Mouse (Mus musculus): ENCODE measurements around the gene Slc1a2. TPM values are rescaled to one million over a fixed set of nuclear protein-coding genes. Genes with fewer than 3 reads are reported as not detected.
A peak's percentile ranks its signal among the peaks of the same experiment; 100 is the strongest.

Slc1a2 gene
- polyA plus RNA-seq, 1 experiment from 2014 or later = 0.81 TPM

DNA sequence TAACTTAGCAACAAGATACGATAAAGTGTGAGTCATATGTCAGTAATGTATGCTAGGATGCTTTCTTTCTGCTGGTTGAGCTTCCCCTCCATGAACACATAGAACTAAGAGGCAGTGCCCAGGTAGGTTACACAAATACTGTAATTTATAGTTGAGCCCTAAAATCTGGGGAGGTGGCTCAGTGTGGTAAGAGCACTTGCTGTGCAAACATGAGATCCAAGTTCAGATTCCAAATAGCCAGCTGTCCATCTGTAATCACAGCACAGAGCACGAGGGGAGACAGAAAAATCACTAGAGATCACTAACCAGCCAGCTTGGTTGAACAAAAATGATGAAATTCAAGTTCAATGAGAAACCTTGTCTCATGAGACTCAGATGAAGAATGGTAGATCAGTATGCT is 63.4 kb downstream of the Slc1a2 start:
- ATAC-seq (ENCODE audit: insufficient number of reproducible peaks, insufficient read depth, low FRiP score, low TSS enrichment, low read depth) = no peak
- H3K9me3 ChIP-seq = no peaks in the 10 kb centered on the region
- no peak overlapping the region for H3K27ac ChIP-seq
- no peak overlapping the region for H3K9ac ChIP-seq
- no peaks in the 10 kb centered on the region for H3K4me1 ChIP-seq
- no peaks in the 10 kb centered on the region for H3K36me3 ChIP-seq
- no peak overlapping the region for H3K4me3 ChIP-seq
- no peak overlapping the region for H3K4me2 ChIP-seq
- H3K27me3 ChIP-seq = no peaks in the 10 kb centered on the region
- 77% methylated on average over 2 of the region's 2 CpGs for WGBS

GRCm38 (mm10) chr2:102725054-102725453 is 66.6 kb downstream of the Slc1a2 start:
- Histone ChIP-seq H3K4me3 (no peak overlapping the region), H3K27me3 (no peaks in the 10 kb centered on the region), H3K4me1 (no peaks in the 10 kb centered on the region), H3K9me3 (no peaks in the 10 kb centered on the region), H3K27ac (no peak overlapping the region), H3K9ac (no peak overlapping the region), H3K4me2 (no peak overlapping the region), H3K36me3 (no peaks in the 10 kb centered on the region)
- ATAC-seq (ENCODE audit: insufficient number of reproducible peaks, insufficient read depth, low FRiP score, low TSS enrichment, low read depth) = no peak
- 84% methylated on average over 3 of the region's 3 CpGs for WGBS

DNA sequence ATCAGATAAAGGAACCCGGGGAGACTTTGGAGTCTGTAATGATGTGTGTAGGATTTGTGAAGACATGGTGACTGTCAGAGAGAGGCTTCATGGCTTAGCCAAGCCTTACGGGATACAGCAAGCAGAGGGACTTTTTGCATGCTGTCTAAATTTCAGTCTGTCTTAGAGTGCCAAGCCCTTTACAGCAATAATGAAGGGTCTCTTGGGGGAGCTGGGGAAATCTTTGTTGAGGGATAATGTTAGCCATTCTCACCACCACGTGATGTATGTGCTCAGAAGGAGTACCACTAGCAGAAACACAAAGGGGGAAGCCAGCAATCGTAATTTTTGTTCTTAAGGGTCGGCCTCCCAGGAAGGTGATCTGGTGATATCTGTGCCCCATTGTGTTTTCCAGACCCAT is 71.9 kb downstream of the Slc1a2 start:
- Histone ChIP-seq H3K36me3 (no peaks in the 10 kb centered on the region), H3K9ac (no peak overlapping the region), H3K9me3 (no peaks in the 10 kb centered on the region), H3K4me3 (no peak overlapping the region), H3K27me3 (no peaks in the 10 kb centered on the region), H3K27ac (peak overlapping the region; percentile 74), H3K4me1 (peaks cover 35% of the 10 kb centered on the region), H3K4me2 (peak overlapping the region; percentile 34)
- ATAC-seq (ENCODE audit: insufficient number of reproducible peaks, insufficient read depth, low FRiP score, low TSS enrichment, low read depth) = no peak
- WGBS = 37% methylated on average over 5 of the region's 5 CpGs

- 21% methylated on average over 8 of the region's 8 CpGs for WGBS
- H3K4me1 ChIP-seq = peaks cover 35% of the 10 kb centered on the region
- peak overlapping the region; percentile 74 for H3K27ac ChIP-seq
- H3K4me3 ChIP-seq = no peak overlapping the region
- H3K9me3 ChIP-seq = no peaks in the 10 kb centered on the region
- no peaks in the 10 kb centered on the region for H3K27me3 ChIP-seq
- peak; percentile 52; the same call in 1 of the 2 replicates for ATAC-seq (ENCODE audit: insufficient number of reproducible peaks, insufficient read depth, low FRiP score, low TSS enrichment, low read depth)
- H3K9ac ChIP-seq = no peak overlapping the region
- peak overlapping the region; percentile 34 for H3K4me2 ChIP-seq
- no peaks in the 10 kb centered on the region for H3K36me3 ChIP-seq
Observed at GRCm38 (mm10) chr2:102730788-102731187, 72.3 kb downstream of the Slc1a2 start.

DNA sequence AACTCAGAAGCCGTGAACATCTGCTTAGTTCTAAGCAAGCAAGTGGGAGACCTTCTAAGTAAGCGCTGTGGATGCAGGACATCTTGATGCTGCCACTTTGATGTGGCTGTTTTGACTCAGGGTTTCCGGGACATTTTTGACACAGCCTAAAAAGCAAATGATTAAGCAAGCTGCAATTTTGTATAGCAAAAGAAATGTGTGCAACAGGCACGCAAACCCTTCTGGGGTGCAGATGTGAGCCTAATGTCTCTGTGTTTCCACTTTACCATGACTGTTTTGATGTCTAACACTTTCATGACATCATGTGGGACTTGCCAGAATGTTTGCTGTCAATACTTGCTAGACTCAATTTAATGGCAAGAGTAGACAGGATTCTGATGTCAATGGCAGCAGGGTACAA is 74.7 kb downstream of the Slc1a2 start:
- Histone ChIP-seq H3K4me1 (peaks cover 35% of the 10 kb centered on the region), H3K36me3 (no peaks in the 10 kb centered on the region), H3K4me2 (no peak overlapping the region), H3K4me3 (no peak overlapping the region), H3K27me3 (no peaks in the 10 kb centered on the region), H3K9me3 (no peaks in the 10 kb centered on the region), H3K9ac (no peak overlapping the region), H3K27ac (0 out of 2 replicates have a peak overlapping the region, but pooled peaks have one; percentile 55)
- no peak for ATAC-seq (ENCODE audit: insufficient number of reproducible peaks, insufficient read depth, low FRiP score, low TSS enrichment, low read depth)
- 49% methylated on average over 4 of the region's 4 CpGs for WGBS

DNA sequence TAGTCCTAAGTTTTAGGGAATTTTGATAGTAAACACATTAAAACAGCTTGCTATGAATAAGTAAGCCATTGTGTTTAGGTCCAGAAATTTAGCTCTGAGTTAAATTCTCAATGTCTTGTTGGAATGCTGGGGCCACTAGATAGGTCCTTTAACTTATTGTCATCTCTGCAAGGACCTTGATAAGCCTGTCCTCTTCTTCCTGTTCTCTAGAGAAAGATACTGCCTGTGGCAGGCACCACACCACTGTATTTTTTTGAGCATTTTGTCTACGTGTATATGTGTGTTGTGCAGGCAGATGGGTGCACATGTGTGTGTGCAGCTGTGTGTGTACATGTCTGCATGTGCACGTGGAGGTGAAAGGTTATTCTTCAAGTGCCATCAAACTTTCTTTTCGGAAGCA is 75.6 kb downstream of the Slc1a2 start:
- Histone ChIP-seq H3K4me3 (no peak overlapping the region), H3K4me1 (peaks cover 35% of the 10 kb centered on the region), H3K9ac (no peak overlapping the region), H3K9me3 (no peaks in the 10 kb centered on the region), H3K27me3 (no peaks in the 10 kb centered on the region), H3K4me2 (no peak overlapping the region), H3K27ac (0 out of 2 replicates have a peak overlapping the region, but pooled peaks have one; percentile 55), H3K36me3 (no peaks in the 10 kb centered on the region)
- 82% methylated on average over 3 of the region's 3 CpGs for WGBS
- no peak for ATAC-seq (ENCODE audit: insufficient number of reproducible peaks, insufficient read depth, low FRiP score, low TSS enrichment, low read depth)

DNA sequence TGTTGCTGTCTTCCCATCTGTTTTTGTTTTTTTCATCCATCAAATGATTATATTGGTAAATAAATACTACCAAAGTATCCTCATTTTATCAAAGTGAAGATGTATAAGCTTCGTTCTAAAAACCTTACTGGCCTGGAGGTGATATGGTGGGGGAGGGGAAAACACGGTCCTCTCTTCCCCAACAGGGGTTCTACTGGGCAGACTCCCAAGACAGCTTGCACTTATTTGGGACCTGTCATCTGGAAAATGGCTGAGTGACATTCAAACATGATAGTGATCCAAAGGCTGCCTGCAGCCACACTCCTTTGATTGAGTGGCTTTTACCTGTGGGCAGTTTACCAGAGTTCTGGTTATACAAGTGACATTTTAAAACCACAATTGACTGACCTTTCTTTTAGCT is 76.6 kb downstream of the Slc1a2 start:
- no peak overlapping the region for H3K27ac ChIP-seq
- no peak overlapping the region for H3K4me2 ChIP-seq
- H3K9me3 ChIP-seq = no peaks in the 10 kb centered on the region
- no peak overlapping the region for H3K9ac ChIP-seq
- ATAC-seq (ENCODE audit: insufficient number of reproducible peaks, insufficient read depth, low FRiP score, low TSS enrichment, low read depth) = no peak
- H3K36me3 ChIP-seq = no peaks in the 10 kb centered on the region
- H3K27me3 ChIP-seq = no peaks in the 10 kb centered on the region
- WGBS = 70% methylated on average over 2 of the region's 2 CpGs
- peaks cover 35% of the 10 kb centered on the region for H3K4me1 ChIP-seq
- no peak overlapping the region for H3K4me3 ChIP-seq

- Histone ChIP-seq H3K4me2 (no peak overlapping the region), H3K4me3 (no peak overlapping the region), H3K27me3 (no peaks in the 10 kb centered on the region), H3K9me3 (no peaks in the 10 kb centered on the region), H3K27ac (no peak overlapping the region), H3K4me1 (peaks cover 28% of the 10 kb centered on the region), H3K36me3 (no peaks in the 10 kb centered on the region), H3K9ac (no peak overlapping the region)
- ATAC-seq (ENCODE audit: insufficient number of reproducible peaks, insufficient read depth, low FRiP score, low TSS enrichment, low read depth) = no peak
- WGBS = 92% methylated on average over 9 of the region's 9 CpGs
Observed at GRCm38 (mm10) chr2:102735811-102736210, 77.4 kb downstream of the Slc1a2 start.

GRCm38 (mm10) chr2:102736490-102736889 is 78.0 kb downstream of the Slc1a2 start:
- WGBS = 92% methylated on average over 5 of the region's 5 CpGs
- Histone ChIP-seq H3K4me3 (no peak overlapping the region), H3K27me3 (no peaks in the 10 kb centered on the region), H3K36me3 (no peaks in the 10 kb centered on the region), H3K9me3 (no peaks in the 10 kb centered on the region), H3K4me1 (peaks cover 21% of the 10 kb centered on the region), H3K27ac (no peak overlapping the region), H3K9ac (no peak overlapping the region), H3K4me2 (no peak overlapping the region)
- no peak for ATAC-seq (ENCODE audit: insufficient number of reproducible peaks, insufficient read depth, low FRiP score, low TSS enrichment, low read depth)

DNA sequence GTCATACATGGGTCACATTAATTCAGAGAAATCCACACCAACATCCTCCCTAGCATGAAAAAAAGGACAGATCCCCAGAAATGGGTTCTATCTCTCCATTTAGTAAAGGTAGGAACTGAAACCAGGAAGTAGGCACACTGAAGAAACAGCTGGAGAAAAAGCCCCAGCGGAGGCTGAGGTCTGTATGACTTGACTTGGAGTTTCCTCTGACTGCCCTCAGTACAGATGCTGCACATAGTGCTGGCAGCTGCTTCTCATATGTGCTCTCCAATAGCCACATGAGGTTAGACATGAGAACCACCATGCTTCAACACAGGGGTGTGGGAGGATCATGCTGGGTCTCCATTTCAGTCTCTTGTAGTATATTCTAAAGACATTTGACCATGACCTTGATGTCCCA is 80.4 kb downstream of the Slc1a2 start:
- Histone ChIP-seq H3K4me3 (no peak overlapping the region), H3K4me2 (no peak overlapping the region), H3K9me3 (no peaks in the 10 kb centered on the region), H3K9ac (no peak overlapping the region), H3K36me3 (no peaks in the 10 kb centered on the region), H3K27me3 (no peaks in the 10 kb centered on the region), H3K4me1 (peaks cover under 1% of the 10 kb centered on the region; the same call in 1 of the 2 replicates), H3K27ac (no peak overlapping the region)
- no peak for ATAC-seq (ENCODE audit: insufficient number of reproducible peaks, insufficient read depth, low FRiP score, low TSS enrichment, low read depth)
- 93% methylated on average over 1 of the region's 1 CpGs for WGBS

DNA sequence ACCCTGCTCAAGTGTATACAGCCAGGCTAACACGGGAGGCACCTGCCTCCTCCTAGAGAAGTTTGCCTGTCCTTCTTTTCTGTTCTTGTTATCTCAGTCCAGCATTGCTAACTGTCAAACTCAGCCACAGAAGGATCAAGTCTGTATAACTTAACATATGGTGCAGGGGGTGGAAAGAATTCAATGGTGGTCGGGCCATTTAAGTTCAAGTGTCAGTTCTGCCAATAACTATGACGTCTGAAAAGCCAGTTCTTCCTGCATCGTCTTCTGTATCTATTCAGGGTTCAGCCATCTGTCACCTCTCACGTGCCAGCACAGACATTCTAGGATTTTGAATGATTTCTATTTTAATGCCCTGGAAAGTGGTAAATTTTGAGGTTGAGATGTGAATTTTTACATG is 84.2 kb downstream of the Slc1a2 start:
- no peak for ATAC-seq (ENCODE audit: insufficient number of reproducible peaks, insufficient read depth, low FRiP score, low TSS enrichment, low read depth)
- 84% methylated on average over 5 of the region's 5 CpGs for WGBS
- Histone ChIP-seq H3K27ac (no peak overlapping the region), H3K4me2 (no peak overlapping the region), H3K27me3 (no peaks in the 10 kb centered on the region), H3K9me3 (no peaks in the 10 kb centered on the region), H3K9ac (no peak overlapping the region), H3K4me1 (no peaks in the 10 kb centered on the region), H3K4me3 (no peak overlapping the region), H3K36me3 (no peaks in the 10 kb centered on the region)

DNA sequence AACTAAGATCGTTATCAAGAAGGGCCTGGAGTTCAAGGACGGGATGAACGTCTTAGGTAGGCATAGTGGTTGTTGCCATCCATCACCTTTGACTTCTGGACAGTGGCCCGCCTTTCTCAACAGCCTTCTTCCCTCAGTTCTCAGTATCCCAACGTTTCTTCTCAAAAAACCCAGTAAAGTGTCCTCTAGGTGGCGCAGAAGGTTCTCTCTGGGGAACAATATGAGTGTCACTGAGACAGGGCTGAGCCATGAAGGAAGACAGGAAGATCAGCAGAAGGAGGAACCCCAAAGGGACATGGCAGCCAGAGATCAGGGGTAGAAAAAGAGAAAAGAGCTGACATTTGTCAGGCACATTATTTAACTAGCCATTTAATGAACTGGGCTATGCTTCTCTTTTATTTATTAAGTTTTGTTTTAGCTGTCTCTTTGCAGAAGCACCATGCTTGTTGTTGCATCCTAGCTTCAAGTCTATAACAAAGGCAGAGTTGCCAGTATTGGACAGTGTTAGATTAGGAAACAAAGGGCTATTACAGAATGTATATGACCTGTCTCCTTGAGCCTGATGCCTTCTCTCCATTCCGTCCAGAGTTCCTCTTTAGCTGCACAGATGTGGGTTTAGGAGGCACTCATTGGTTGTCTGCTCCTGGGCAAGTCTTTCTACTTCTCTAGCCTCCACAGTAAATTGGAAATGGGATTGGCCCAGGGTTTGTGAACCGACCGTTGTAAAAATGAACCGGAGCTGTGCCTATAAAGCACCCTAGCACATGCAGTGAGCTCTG is 85.6 kb downstream of the Slc1a2 start:
- Histone ChIP-seq H3K4me2 (no peak overlapping the region), H3K9ac (no peak overlapping the region), H3K4me3 (no peak overlapping the region), H3K36me3 (no peaks in the 10 kb centered on the region), H3K27ac (no peak overlapping the region), H3K9me3 (no peaks in the 10 kb centered on the region), H3K27me3 (no peaks in the 10 kb centered on the region), H3K4me1 (no peaks in the 10 kb centered on the region)
- WGBS = 65% methylated on average over 10 of the region's 10 CpGs
- no peak for ATAC-seq (ENCODE audit: insufficient number of reproducible peaks, insufficient read depth, low FRiP score, low TSS enrichment, low read depth)

Measured in embryonic facial prominence, embryonic 13.5 days (tissue).